8 mouse cellular contexts compared by ENCODE assay signal in genomic region chr14:8099561-8100021, GRCm38 (mm10). TPM values are rescaled to one million over a fixed set of nuclear protein-coding genes. Genes with fewer than 3 reads are reported as not detected.
DNase-seq lines count a peak whose midpoint lies in the region; ATAC-seq and TF ChIP-seq lines count a peak whose summit lies in the region.

No protein-coding gene starts in this region.

- H3K4me1 ChIP-seq in embryonic facial prominence, embryonic 15.5 days = peaks cover 14% of the 10 kb centered on the region
- peaks cover 24% of the 10 kb centered on the region for H3K4me1 ChIP-seq in intestine, embryonic 14.5 days (replicated peaks; ENCODE audit: control insufficient read depth, insufficient read depth, low read length)
- H3K4me1 ChIP-seq in midbrain, embryonic 11.5 days (ENCODE audit: control insufficient read depth, insufficient read depth, low read length) = peaks cover 3% of the 10 kb centered on the region; the same call in 1 of the 2 replicates

- H3K4me3 ChIP-seq in layer of hippocampus, adult 2 months = peak overlapping the region; percentile 70
- H3K4me3 ChIP-seq in embryonic facial prominence, embryonic 15.5 days (replicated peaks) = no peak overlapping the region
- 0 out of 2 replicates have a peak overlapping the region, but pooled peaks have one; percentile 84 for H3K4me3 ChIP-seq in intestine, embryonic 14.5 days (ENCODE audit: low read depth, low read length)
- no peak overlapping the region for H3K4me3 ChIP-seq in midbrain, embryonic 11.5 days (ENCODE audit: low read depth, low read length)

- 43% methylated on average over 10 of the region's 10 CpGs for WGBS in embryonic facial prominence, embryonic 15.5 days
- 45% methylated on average over 10 of the region's 10 CpGs for WGBS in intestine, embryonic 14.5 days
- 75% methylated on average over 10 of the region's 10 CpGs for WGBS in midbrain, embryonic 11.5 days

- ATAC-seq in embryonic facial prominence, embryonic 15.5 days (ENCODE audit: insufficient number of reproducible peaks, low FRiP score, low TSS enrichment, low read depth) = no peak
- ATAC-seq in intestine, embryonic 14.5 days (replicated peaks; ENCODE audit: low FRiP score, low TSS enrichment, low read depth) = no peak
- ATAC-seq in midbrain, embryonic 11.5 days (ENCODE audit: low FRiP score) = no peak

- H3K36me3 ChIP-seq in embryonic facial prominence, embryonic 15.5 days = no peaks in the 10 kb centered on the region
- no peaks in the 10 kb centered on the region for H3K36me3 ChIP-seq in intestine, embryonic 14.5 days (ENCODE audit: control insufficient read depth, insufficient read depth, low read length)
- no peaks in the 10 kb centered on the region for H3K36me3 ChIP-seq in midbrain, embryonic 11.5 days (ENCODE audit: control insufficient read depth, insufficient read depth, low read length)

- H3K9ac ChIP-seq in embryonic facial prominence, embryonic 15.5 days = no peak overlapping the region; the same call in 1 of the 2 replicates
- no peak overlapping the region for H3K9ac ChIP-seq in intestine, embryonic 14.5 days (ENCODE audit: low read length)
- H3K9ac ChIP-seq in midbrain, embryonic 11.5 days (ENCODE audit: low read length) = no peak overlapping the region

- DNase-seq in layer of hippocampus, adult 2 months (ENCODE audit: low spot score in 2 of 2) = peak in 1 of 2 experiments; percentile 37
- DNase-seq in layer of hippocampus, postnatal 25 days (ENCODE audit: extremely low spot score in 1 of 2, low spot score in 1 of 2) = no peak
- peak; percentile 86 for DNase-seq in NIH3T3 (ENCODE audit: low read depth)
- no peak for DNase-seq in intestine, embryonic 14.5 days (ENCODE audit: low spot score)
- no peak for DNase-seq in midbrain, embryonic 11.5 days (ENCODE audit: low spot score, missing footprints)
- no peak for DNase-seq in ovary, postnatal 14 days (ENCODE audit: low spot score)
- no peak for DNase-seq in spleen, postnatal 14 days (ENCODE audit: low spot score in 2 of 2)

- H3K27me3 ChIP-seq in embryonic facial prominence, embryonic 15.5 days = no peaks in the 10 kb centered on the region
- H3K27me3 ChIP-seq in intestine, embryonic 14.5 days (replicated peaks; ENCODE audit: control insufficient read depth, insufficient read depth, low read length) = no peaks in the 10 kb centered on the region
- H3K27me3 ChIP-seq in midbrain, embryonic 11.5 days (ENCODE audit: control insufficient read depth, insufficient read depth, low read length) = no peaks in the 10 kb centered on the region

- H3K27ac ChIP-seq in layer of hippocampus, adult 2 months = peak overlapping the region; percentile 88
- H3K27ac ChIP-seq in embryonic facial prominence, embryonic 15.5 days (replicated peaks) = no peak overlapping the region
- H3K27ac ChIP-seq in intestine, embryonic 14.5 days (ENCODE audit: low read depth) = no peak overlapping the region
- no peak overlapping the region for H3K27ac ChIP-seq in midbrain, embryonic 11.5 days (ENCODE audit: low read depth, low read length)

- TF ChIP-seq CTCF in layer of hippocampus, adult 2 months (conservative IDR thresholded peaks at IDR 0.05) = no peak

- H3K9me3 ChIP-seq in embryonic facial prominence, embryonic 15.5 days (replicated peaks) = no peaks in the 10 kb centered on the region
- no peaks in the 10 kb centered on the region for H3K9me3 ChIP-seq in intestine, embryonic 14.5 days (ENCODE audit: control insufficient read depth, low read length)
- no peaks in the 10 kb centered on the region for H3K9me3 ChIP-seq in midbrain, embryonic 11.5 days (ENCODE audit: control insufficient read depth, low read length)

- peak overlapping the region; percentile 72 for H3K4me2 ChIP-seq in embryonic facial prominence, embryonic 15.5 days (replicated peaks)
- H3K4me2 ChIP-seq in intestine, embryonic 14.5 days (ENCODE audit: low read length) = peak overlapping the region; percentile 74
- 0 out of 2 replicates have a peak overlapping the region, but pooled peaks have one; percentile 61 for H3K4me2 ChIP-seq in midbrain, embryonic 11.5 days

RNA-seq across cellular contexts. Expression of gene Pxk, which starts 1.6 kb away (rescaled TPM):
- total RNA-seq in layer of hippocampus, adult 2 months (2021) = 10 to 100 TPM; 28.5 to 28.9 TPM
- total RNA-seq in layer of hippocampus, postnatal 25 days (2021) = 10 to 100 TPM; 25.4 to 25.6 TPM
- polyA plus RNA-seq in embryonic facial prominence, embryonic 15.5 days (2015; fragmentation: Nextera tagmentation; extraction: Ambion mirVana) = 41.5 and 41.6 TPM in 2 replicates
- 33.9 and 39.4 TPM in 2 replicates for polyA plus RNA-seq in intestine, embryonic 14.5 days (2014; fragmentation: Nextera tagmentation; extraction: Ambion mirVana)
- polyA plus RNA-seq in midbrain, embryonic 11.5 days (2014; fragmentation: Nextera tagmentation; extraction: Ambion mirVana) = 23.2 and 23.4 TPM in 2 replicates

RNA-seq across cellular contexts. Expression of gene Rpp14, which starts 19.4 kb away (rescaled TPM):
- total RNA-seq in layer of hippocampus, adult 2 months (2021) = 10 to 100 TPM; 30.5 to 31.7 TPM
- 10 to 100 TPM; 27.0 to 29.2 TPM for total RNA-seq in layer of hippocampus, postnatal 25 days (2021)
- polyA plus RNA-seq in embryonic facial prominence, embryonic 15.5 days (2015; fragmentation: Nextera tagmentation; extraction: Ambion mirVana) = 45.2 and 51.9 TPM in 2 replicates
- 67.1 and 67.6 TPM in 2 replicates for polyA plus RNA-seq in intestine, embryonic 14.5 days (2014; fragmentation: Nextera tagmentation; extraction: Ambion mirVana)
- 55.5 and 56.5 TPM in 2 replicates for polyA plus RNA-seq in midbrain, embryonic 11.5 days (2014; fragmentation: Nextera tagmentation; extraction: Ambion mirVana)

Comparison
In these comparisons a context has a peak if more than half of its experiments do, and no peak if none do; other contexts are left out.
1. H3K4me3 ChIP-seq: peak in layer of hippocampus, adult 2 months (single experiment) and intestine, embryonic 14.5 days (single experiment); none in embryonic facial prominence, embryonic 15.5 days (single experiment) and midbrain, embryonic 11.5 days (single experiment).
2. Peak in every context shown above with its lines, with median percentiles within 50 percentile points of each other: H3K4me2 ChIP-seq.